Mouse (Mus musculus) liver, postnatal 0 days (tissue): ENCODE data around the gene Scaf1.

ENCODE experiments used
- CTCF ChIP-seq: sonication (generic); IDR thresholded peaks from 2 replicates; pipeline ENCODE4 v1.5.1; 2016; ENCODE audit warnings: antibody characterized with exemption, low read depth
- EP300 ChIP-seq: IDR thresholded peaks from 2 replicates; pipeline ENCODE4 v1.6.1; 2016; ENCODE audit warnings: antibody characterized with exemption, low read depth, mild to moderate bottlenecking

DNA sequence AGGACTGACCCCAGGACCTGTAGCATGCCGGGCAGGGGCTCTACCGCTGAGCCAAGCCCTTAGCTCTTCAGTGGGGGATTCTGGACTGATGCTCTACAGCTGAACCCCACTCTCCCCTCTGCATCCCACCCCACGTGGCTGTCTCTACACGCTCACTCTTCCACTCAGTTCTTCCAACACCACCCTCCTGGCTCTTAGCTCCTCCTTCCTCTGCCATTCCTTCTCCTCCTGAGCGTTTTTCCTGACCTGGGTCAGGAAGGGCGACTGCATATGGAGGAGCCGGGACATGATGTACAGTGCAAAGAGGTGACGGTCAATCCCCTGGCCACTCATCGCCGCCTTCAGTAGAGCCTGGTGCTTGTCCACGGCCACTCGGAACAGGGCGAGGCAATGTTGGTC lies 55.7 kb downstream of the Scaf1 start:
- TF ChIP-seq CTCF, result no peak
- TF ChIP-seq EP300, result no peak
